Mouse (Mus musculus): Measurements from ENCODE around the gene Gins2. TPM values are rescaled to one million over a fixed set of nuclear protein-coding genes. Genes with fewer than 3 reads are reported as not detected.

Gins2 gene
- polyA plus RNA-seq, 1 experiment from 2014 or later: 76.5 TPM

DNA sequence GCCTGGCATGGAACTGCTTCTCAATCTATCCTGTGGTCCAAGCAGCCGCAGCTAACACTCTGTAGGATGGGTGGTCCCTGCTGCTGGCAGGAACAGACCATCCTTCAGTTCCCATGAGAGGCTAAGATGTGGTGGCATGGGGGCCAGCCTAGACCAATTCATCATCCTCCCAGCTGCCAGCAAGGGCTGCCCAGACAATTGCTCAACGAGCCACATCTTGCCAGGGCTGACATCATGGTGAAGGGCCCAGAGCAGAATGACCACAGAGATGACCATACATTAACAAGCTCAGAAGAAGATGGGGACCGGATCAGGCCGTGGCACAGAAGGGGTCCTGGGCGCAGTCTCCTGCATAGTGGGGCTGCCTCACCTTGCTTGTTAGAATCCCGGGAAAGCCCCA, 21.7 kb upstream of the Gins2 start:
- WGBS: 88% methylated on average over 6 of the region's 6 CpGs
- H3K4me2 ChIP-seq (ENCODE audit: low read depth, low read length): no peak overlapping the region
- H3K4me3 ChIP-seq (replicated peaks; ENCODE audit: low read length): no peak overlapping the region
- no peaks in the 10 kb centered on the region for H3K9me3 ChIP-seq (replicated peaks; ENCODE audit: control insufficient read depth, low read length)
- H3K9ac ChIP-seq (ENCODE audit: low read length): no peak overlapping the region
- no peak overlapping the region for H3K27ac ChIP-seq (ENCODE audit: low read length)
- no peaks in the 10 kb centered on the region for H3K4me1 ChIP-seq (ENCODE audit: control insufficient read depth, insufficient read depth, low read length)
- H3K27me3 ChIP-seq (ENCODE audit: control insufficient read depth, insufficient read depth, low read length): no peaks in the 10 kb centered on the region
- ATAC-seq (ENCODE audit: insufficient read depth, low FRiP score): no peak
- no peaks in the 10 kb centered on the region for H3K36me3 ChIP-seq (ENCODE audit: control insufficient read depth, insufficient read depth, low read length)

DNA sequence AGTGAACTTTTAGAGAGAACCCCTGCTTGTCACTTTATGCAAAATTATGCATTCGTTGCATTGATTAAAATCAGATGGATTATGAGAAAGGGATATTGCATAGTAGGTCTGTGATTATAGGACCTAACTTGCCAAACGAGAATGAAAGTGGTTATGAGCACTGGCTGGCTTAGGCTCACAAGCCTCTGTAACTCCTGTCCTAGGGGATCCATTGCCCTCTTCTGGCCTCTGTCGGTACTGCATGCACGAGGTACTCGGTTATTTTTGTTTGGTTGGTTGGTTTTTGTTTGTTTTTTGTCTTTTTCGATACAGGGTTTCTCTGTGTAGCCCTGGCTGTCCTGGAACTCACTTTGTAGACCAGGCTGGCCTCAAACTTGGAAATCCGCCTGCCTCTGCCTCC, 18.8 kb upstream of the Gins2 start:
- H3K27ac ChIP-seq (ENCODE audit: low read length): no peak overlapping the region

DNA sequence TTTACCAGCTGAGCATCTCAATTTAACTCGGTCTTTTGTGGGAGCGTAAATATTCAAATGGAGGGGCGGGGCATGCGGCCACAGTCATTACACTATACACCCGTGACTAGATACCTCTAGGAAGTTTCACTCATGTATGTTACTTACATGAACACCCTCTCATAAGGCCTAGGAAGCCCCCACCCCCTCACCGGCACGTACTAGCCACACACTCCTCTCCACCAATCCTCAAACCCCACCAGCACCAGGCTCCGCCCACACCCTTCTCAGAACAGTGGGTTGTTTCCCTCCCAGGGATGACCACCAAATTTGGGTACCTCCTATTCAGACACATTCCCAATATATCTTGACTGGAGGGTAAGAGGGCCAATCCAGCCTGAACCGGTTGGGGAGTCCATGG, 18.4 kb upstream of the Gins2 start:
- Histone ChIP-seq H3K9ac (ENCODE audit: low read length) (no peak overlapping the region), H3K27me3 (ENCODE audit: control insufficient read depth, insufficient read depth, low read length) (no peaks in the 10 kb centered on the region), H3K4me2 (ENCODE audit: low read depth, low read length) (no peak overlapping the region), H3K4me3 (replicated peaks; ENCODE audit: low read length) (no peak overlapping the region), H3K36me3 (ENCODE audit: control insufficient read depth, insufficient read depth, low read length) (no peaks in the 10 kb centered on the region), H3K27ac (ENCODE audit: low read length) (no peak overlapping the region), H3K4me1 (ENCODE audit: control insufficient read depth, insufficient read depth, low read length) (peaks cover 5% of the 10 kb centered on the region), H3K9me3 (replicated peaks; ENCODE audit: control insufficient read depth, low read length) (no peaks in the 10 kb centered on the region)
- no peak for ATAC-seq (ENCODE audit: insufficient read depth, low FRiP score)
- WGBS: 84% methylated on average over 9 of the region's 9 CpGs

More for the DNA sequence above, 18.8 kb upstream of the Gins2 start:
- H3K9me3 ChIP-seq (replicated peaks; ENCODE audit: control insufficient read depth, low read length): no peaks in the 10 kb centered on the region
- H3K4me3 ChIP-seq (replicated peaks; ENCODE audit: low read length): no peak overlapping the region
- H3K4me1 ChIP-seq (ENCODE audit: control insufficient read depth, insufficient read depth, low read length): peaks cover under 1% of the 10 kb centered on the region
- no peaks in the 10 kb centered on the region for H3K27me3 ChIP-seq (ENCODE audit: control insufficient read depth, insufficient read depth, low read length)
- H3K4me2 ChIP-seq (ENCODE audit: low read depth, low read length): no peak overlapping the region
- ATAC-seq (ENCODE audit: insufficient read depth, low FRiP score): no peak
- no peaks in the 10 kb centered on the region for H3K36me3 ChIP-seq (ENCODE audit: control insufficient read depth, insufficient read depth, low read length)
- H3K9ac ChIP-seq (ENCODE audit: low read length): no peak overlapping the region
- 9% methylated on average over 7 of the region's 7 CpGs for WGBS

GRCm38 (mm10) chr8:120602672-120603071, 13.6 kb upstream of the Gins2 start:
- peak; percentile 22; the same call in 1 of the 2 replicates for ATAC-seq (ENCODE audit: insufficient read depth, low FRiP score)
- H3K36me3 ChIP-seq (ENCODE audit: control insufficient read depth, insufficient read depth, low read length): no peaks in the 10 kb centered on the region
- peaks cover 15% of the 10 kb centered on the region for H3K4me1 ChIP-seq (ENCODE audit: control insufficient read depth, insufficient read depth, low read length)
- no peak overlapping the region for H3K4me3 ChIP-seq (replicated peaks; ENCODE audit: low read length)
- H3K4me2 ChIP-seq (ENCODE audit: low read depth, low read length): no peak overlapping the region
- 36% methylated on average over 6 of the region's 6 CpGs for WGBS
- H3K9ac ChIP-seq (ENCODE audit: low read length): no peak overlapping the region
- H3K9me3 ChIP-seq (replicated peaks; ENCODE audit: control insufficient read depth, low read length): no peaks in the 10 kb centered on the region
- no peaks in the 10 kb centered on the region for H3K27me3 ChIP-seq (ENCODE audit: control insufficient read depth, insufficient read depth, low read length)
- no peak overlapping the region for H3K27ac ChIP-seq (ENCODE audit: low read length)

- no peak overlapping the region for H3K27ac ChIP-seq (ENCODE audit: low read length)
- H3K4me2 ChIP-seq (ENCODE audit: low read depth, low read length): no peak overlapping the region
- no peak for ATAC-seq (ENCODE audit: insufficient read depth, low FRiP score)
- no peaks in the 10 kb centered on the region for H3K9me3 ChIP-seq (replicated peaks; ENCODE audit: control insufficient read depth, low read length)
- H3K4me3 ChIP-seq (replicated peaks; ENCODE audit: low read length): no peak overlapping the region
- WGBS: 56% methylated on average over 7 of the region's 7 CpGs
- no peak overlapping the region for H3K9ac ChIP-seq (ENCODE audit: low read length)
- no peaks in the 10 kb centered on the region for H3K36me3 ChIP-seq (ENCODE audit: control insufficient read depth, insufficient read depth, low read length)
- peaks cover 15% of the 10 kb centered on the region for H3K4me1 ChIP-seq (ENCODE audit: control insufficient read depth, insufficient read depth, low read length)
- no peaks in the 10 kb centered on the region for H3K27me3 ChIP-seq (ENCODE audit: control insufficient read depth, insufficient read depth, low read length)
These were observed 10.4 kb upstream of the Gins2 start for GRCm38 (mm10) chr8:120599504-120599903.

DNA sequence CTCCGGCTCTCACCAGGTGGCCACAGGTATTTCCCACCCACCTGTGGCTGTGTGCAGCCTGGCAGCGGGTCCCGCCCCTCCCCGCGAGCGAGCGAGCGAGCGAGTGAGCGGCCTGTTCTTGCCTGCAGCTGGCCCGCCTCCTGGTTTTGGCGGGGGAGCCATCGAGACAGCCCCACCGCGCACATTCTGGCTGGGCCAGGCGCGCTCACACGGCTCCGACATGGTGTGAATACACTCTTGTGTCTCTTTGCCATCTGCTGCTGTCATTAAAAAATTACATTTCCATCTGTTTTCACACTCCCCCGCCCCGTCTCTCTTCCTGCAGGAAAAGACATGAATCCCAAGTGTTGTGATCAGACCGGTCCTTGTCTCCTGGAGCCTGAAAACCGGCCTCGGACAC, 9.5 kb upstream of the Gins2 start:
- H3K27me3 ChIP-seq (ENCODE audit: control insufficient read depth, insufficient read depth, low read length): no peaks in the 10 kb centered on the region
- WGBS: 16% methylated on average over 24 of the region's 24 CpGs
- H3K4me2 ChIP-seq (ENCODE audit: low read depth, low read length): peak overlapping the region; percentile 49
- H3K4me3 ChIP-seq (replicated peaks; ENCODE audit: low read length): peak overlapping the region; percentile 22
- H3K9me3 ChIP-seq (replicated peaks; ENCODE audit: control insufficient read depth, low read length): no peaks in the 10 kb centered on the region
- H3K36me3 ChIP-seq (ENCODE audit: control insufficient read depth, insufficient read depth, low read length): no peaks in the 10 kb centered on the region
- H3K9ac ChIP-seq (ENCODE audit: low read length): peak overlapping the region; percentile 42; the same call in 1 of the 2 replicates
- ATAC-seq (ENCODE audit: insufficient read depth, low FRiP score): peak; percentile 51
- H3K27ac ChIP-seq (ENCODE audit: low read length): peak overlapping the region; percentile 27; the same call in 1 of the 2 replicates
- H3K4me1 ChIP-seq (ENCODE audit: control insufficient read depth, insufficient read depth, low read length): peaks cover 15% of the 10 kb centered on the region

GRCm38 (mm10) chr8:120595963-120596362, 6.9 kb upstream of the Gins2 start:
- 16% methylated on average over 5 of the region's 5 CpGs for WGBS
- peak; percentile 35; the same call in 1 of the 2 replicates for ATAC-seq (ENCODE audit: insufficient read depth, low FRiP score)
- H3K4me2 ChIP-seq (ENCODE audit: low read depth, low read length): no peak overlapping the region
- H3K36me3 ChIP-seq (ENCODE audit: control insufficient read depth, insufficient read depth, low read length): no peaks in the 10 kb centered on the region
- no peaks in the 10 kb centered on the region for H3K27me3 ChIP-seq (ENCODE audit: control insufficient read depth, insufficient read depth, low read length)
- H3K4me1 ChIP-seq (ENCODE audit: control insufficient read depth, insufficient read depth, low read length): peaks cover 9% of the 10 kb centered on the region
- no peak overlapping the region for H3K27ac ChIP-seq (ENCODE audit: low read length)
- no peaks in the 10 kb centered on the region for H3K9me3 ChIP-seq (replicated peaks; ENCODE audit: control insufficient read depth, low read length)
- H3K4me3 ChIP-seq (replicated peaks; ENCODE audit: low read length): no peak overlapping the region
- no peak overlapping the region for H3K9ac ChIP-seq (ENCODE audit: low read length)

GRCm38 (mm10) chr8:120594571-120594970, 5.5 kb upstream of the Gins2 start:
- 92% methylated on average over 5 of the region's 5 CpGs for WGBS
- ATAC-seq (ENCODE audit: insufficient read depth, low FRiP score): no peak

DNA sequence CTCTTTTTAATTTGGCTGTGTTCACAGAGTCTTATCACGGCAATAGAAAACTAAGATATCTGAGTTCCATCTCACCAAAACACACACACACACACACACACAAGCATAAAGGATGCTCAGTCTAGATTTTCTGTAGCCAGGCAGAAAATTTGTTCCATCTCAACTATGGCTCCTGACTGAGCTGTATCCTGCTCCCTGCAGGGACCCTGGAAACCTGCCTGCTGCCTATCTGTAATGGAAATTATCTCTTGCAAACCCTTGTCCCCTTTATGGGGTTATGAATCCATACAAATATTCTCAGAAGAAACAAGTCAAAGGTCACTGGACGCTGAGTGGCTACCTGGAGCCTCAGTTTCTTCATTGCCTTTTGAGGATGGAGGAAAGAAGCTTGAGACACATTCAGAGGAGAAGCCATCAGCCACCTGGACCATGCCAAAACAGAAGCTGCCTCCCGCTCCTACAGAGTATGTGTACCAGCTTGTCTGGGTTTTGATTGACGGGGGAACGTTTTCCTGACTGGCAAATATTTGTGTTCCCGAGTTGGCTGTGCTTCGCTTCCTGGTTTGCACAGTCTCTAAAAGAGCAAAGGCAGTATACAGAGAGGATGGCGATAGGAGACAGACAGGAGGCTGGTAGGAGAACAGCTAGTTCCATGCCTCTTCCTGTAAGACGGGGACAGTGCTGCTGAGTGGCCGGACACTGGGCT, 2.6 kb upstream of the Gins2 start:
- H3K27me3 ChIP-seq (ENCODE audit: control insufficient read depth, insufficient read depth, low read length): no peaks in the 10 kb centered on the region
- no peak for ATAC-seq (ENCODE audit: insufficient read depth, low FRiP score)
- no peak overlapping the region for H3K4me3 ChIP-seq (replicated peaks; ENCODE audit: low read length)
- H3K27ac ChIP-seq (ENCODE audit: low read length): peak overlapping the region; percentile 15; the same call in 1 of the 2 replicates
- 45% methylated on average over 10 of the region's 10 CpGs for WGBS
- no peaks in the 10 kb centered on the region for H3K36me3 ChIP-seq (ENCODE audit: control insufficient read depth, insufficient read depth, low read length)
- H3K9ac ChIP-seq (ENCODE audit: low read length): no peak overlapping the region
- no peak overlapping the region for H3K4me2 ChIP-seq (ENCODE audit: low read depth, low read length)
- H3K4me1 ChIP-seq (ENCODE audit: control insufficient read depth, insufficient read depth, low read length): peaks cover 11% of the 10 kb centered on the region
- no peaks in the 10 kb centered on the region for H3K9me3 ChIP-seq (replicated peaks; ENCODE audit: control insufficient read depth, low read length)

More at GRCm38 (mm10) chr8:120594571-120594970, 5.5 kb upstream of the Gins2 start:
- no peaks in the 10 kb centered on the region for H3K9me3 ChIP-seq (replicated peaks; ENCODE audit: control insufficient read depth, low read length)
- H3K4me1 ChIP-seq (ENCODE audit: control insufficient read depth, insufficient read depth, low read length): peaks cover 15% of the 10 kb centered on the region
- no peak overlapping the region for H3K4me3 ChIP-seq (replicated peaks; ENCODE audit: low read length)
- no peak overlapping the region for H3K9ac ChIP-seq (ENCODE audit: low read length)
- no peak overlapping the region for H3K27ac ChIP-seq (ENCODE audit: low read length)
- H3K27me3 ChIP-seq (ENCODE audit: control insufficient read depth, insufficient read depth, low read length): no peaks in the 10 kb centered on the region
- no peaks in the 10 kb centered on the region for H3K36me3 ChIP-seq (ENCODE audit: control insufficient read depth, insufficient read depth, low read length)
- no peak overlapping the region for H3K4me2 ChIP-seq (ENCODE audit: low read depth, low read length)
